Mouse (Mus musculus) liver, adult (tissue): ENCODE data around the gene Rbm6.

Source experiments
- GATA4 ChIP-seq: IDR thresholded peaks from 2 replicates; pipeline ENCODE4 v1.6.1; 2014; ENCODE audit warnings: mild to moderate bottlenecking, low read length; ENCODE audit not compliant: insufficient replicate concordance

Rbm6 gene

DNA sequence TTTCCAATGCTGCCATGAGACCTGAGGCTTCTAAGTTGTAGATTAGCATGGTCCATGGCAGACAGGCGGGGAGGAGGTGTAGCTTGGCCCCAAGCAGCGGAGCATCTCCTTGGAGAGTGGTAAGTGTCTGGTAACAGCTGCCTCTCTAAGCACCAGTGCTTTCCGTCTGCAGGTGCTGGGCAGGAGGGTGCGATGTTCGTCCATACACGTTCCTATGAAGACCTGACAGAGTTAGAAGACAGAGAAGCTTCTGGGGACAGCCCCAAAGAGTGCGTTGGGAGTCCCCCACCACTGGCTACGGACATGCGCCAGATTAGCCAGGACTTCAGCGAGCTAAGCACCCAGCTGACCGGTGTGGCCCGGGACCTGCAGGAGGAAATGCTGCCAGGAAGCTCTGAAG, 26.8 kb upstream of the Rbm6 start:
- no peak for TF ChIP-seq GATA4

DNA sequence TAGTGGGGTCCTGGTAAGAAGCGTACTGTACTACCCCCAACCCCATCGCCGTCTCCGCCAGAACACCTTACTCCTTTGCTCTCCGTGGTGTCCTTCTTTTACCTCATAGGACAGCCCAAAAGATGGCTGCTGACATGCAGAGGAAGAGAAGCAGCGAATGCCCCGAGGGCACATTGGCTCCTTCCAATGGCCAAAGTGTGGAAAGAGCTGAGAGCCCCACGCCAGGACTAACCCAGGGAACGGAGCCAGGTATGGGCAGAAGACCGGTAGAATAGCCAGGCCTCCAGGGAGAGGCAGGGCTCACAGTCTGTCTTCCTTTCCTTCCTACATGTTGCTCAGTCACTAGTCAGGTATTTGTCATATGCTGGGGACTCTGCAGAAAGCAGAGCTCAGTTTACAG, 25.5 kb upstream of the Rbm6 start:
- TF ChIP-seq GATA4 = no peak

DNA sequence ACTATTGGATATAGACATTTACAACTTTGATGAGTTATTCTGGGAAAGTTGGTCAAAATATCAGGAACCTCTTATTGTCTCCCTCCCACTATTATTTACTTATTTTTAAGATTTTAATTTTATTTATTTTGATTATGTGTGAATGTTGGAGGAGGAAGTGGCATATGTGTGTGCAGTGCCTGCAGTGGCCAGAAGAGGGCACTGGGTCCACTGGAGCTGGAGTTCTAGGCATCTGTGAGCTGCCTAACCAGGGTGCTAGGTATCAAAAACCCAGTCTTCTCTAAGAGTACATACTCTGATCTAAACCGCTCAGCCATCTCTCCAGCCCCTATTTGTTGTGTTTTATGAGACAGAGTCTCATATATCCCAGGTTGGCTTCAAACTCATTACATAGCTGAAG, 18.0 kb upstream of the Rbm6 start:
- TF ChIP-seq GATA4 = no peak

DNA sequence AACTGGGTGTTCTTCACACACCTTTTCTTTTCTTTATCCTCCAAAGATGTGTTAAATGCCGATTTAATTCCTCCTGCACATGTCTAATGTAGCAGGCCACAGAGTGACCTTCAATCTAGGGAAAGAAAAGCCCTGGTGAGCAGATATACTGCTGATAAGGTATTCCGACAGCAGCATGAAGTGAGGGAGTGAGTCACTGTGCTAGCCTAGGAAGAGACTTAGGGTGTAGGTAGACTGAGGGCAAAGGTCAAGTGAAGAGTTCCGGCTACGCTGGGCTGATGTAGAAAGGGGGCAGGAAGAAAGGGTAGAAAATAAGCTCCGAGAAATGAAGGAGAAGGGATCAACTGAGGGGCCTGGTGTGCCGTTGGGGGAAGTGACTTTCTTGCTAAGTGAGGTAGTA, 17.2 kb upstream of the Rbm6 start:
- TF ChIP-seq GATA4 = no peak

DNA sequence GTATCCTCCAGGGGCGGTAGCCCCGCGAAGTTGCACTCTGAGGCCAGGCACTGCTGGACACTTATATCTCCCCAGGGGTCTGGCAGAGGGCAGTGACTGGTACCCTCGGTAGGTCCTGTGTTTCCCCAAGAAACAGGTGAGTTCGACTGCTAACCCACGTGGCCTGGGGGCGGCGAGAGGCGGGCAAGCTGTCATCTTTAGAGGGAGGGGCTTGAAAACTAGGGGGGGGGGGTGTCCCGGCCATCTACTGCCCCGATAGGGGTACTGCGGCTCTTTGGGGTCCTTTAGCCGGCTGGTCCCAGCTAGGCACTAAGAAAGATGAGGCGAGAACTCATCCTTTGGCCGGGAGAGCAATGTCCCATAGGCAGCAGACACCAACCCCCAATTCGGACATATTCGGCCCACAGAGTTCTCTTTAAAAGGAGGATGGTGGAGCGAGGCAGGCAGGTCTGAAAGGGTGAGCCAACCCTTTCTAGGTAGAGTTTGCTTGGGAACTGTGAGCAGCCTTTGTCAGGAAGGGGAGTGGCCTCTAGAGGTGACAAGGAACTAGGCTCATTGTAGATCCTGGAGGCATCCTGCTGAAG, 15.3 kb upstream of the Rbm6 start:
- no peak; the same call in 1 of the 2 replicates for TF ChIP-seq GATA4

DNA sequence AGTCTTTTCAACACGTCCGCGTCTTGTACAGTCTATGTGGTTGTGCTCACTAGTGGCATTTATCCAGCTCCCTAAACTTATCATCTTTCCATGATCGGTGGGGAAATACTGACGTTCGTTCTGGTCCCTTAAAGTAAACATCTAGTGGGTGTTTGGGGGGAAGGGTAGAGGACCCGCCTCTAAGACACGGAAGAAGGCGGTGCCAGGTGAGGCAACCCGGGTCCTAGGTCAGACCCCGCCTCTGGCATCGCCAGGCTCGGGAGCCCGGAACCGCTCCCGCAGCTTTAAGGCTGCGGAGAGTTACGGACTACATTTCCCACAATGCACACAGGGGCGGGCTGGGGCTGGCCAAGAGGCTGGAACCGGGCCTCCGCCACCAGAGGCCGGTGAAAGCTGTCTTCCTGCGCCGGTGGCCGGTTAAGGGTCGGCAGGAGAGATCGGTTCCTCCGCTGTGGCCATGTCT, 14.8 kb upstream of the Rbm6 start, which contains the start of gene Mon1a:
TSS of gene Mon1a (plus strand) at position 348 of the 463 bp plus-strand sequence.
- no peak; the same call in 1 of the 2 replicates for TF ChIP-seq GATA4

DNA sequence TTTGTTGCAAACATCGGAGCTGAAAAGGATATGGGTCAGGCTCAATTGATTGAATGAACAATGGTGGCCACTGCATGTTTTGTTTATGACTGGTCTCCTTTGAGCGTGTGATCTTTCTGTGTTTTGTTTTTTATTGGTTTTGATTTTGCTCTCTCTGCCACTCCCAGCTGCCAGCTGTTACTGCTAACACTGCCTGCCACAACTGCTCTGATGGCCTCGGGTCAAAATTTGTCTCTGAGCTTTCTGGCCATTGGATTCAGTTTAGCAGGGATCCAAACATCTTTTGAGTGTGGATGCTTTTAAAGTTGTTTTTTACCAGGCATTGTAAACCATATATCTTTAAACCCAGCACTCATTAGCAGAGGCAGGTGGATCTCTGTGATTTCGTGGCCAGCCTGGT, 7.4 kb upstream of the Rbm6 start:
- TF ChIP-seq GATA4 = no peak

GRCm38 (mm10) chr9:107872350-107873098, 513 bp downstream of the Rbm6 start:
- peak; percentile 50; the same call in 1 of the 2 replicates for TF ChIP-seq GATA4

- TF ChIP-seq GATA4 = no peak
Observed at GRCm38 (mm10) chr9:107866081-107866480, 7.0 kb downstream of the Rbm6 start.

DNA sequence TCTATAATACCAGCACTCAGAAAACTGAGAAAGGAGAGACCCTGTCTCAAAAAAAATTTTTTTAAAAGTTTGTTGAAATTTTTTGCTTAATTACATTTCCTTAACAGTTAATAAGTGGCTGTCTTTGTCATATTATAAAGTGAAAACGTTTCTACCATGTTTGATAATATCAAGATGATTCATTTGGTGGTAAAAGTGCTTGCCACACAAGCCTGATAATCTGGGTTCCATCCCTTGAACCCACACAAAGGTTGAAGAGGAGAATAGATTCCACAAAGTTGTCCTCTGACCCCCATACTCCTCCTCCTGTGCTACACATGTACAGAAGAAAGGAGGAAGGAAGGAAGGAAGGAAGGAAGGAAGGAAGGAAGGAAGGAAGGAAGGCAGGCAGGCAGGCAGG, 8.5 kb downstream of the Rbm6 start:
- no peak for TF ChIP-seq GATA4

DNA sequence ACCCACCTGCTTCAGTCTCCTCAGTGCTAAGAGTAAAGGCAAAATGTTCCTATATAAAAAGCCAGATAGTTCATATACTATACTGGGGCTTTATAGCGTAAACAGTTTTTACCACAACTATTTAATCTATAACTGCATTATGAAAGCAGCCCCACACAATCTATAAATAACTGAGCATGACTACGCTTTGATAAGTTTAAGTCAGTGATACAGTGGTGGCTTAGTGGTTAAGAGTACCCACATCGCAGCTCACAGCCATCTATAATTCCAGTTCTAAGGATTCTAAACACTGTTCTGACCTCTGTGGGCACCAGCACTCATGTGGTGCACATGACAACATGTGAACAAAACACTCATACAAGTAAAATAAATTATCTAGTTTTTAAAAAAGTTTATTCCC, 14.7 kb downstream of the Rbm6 start:
- no peak for TF ChIP-seq GATA4

GRCm38 (mm10) chr9:107848922-107849321, 24.1 kb downstream of the Rbm6 start:
- no peak for TF ChIP-seq GATA4

GRCm38 (mm10) chr9:107842709-107843108, 30.3 kb downstream of the Rbm6 start:
- no peak for TF ChIP-seq GATA4

DNA sequence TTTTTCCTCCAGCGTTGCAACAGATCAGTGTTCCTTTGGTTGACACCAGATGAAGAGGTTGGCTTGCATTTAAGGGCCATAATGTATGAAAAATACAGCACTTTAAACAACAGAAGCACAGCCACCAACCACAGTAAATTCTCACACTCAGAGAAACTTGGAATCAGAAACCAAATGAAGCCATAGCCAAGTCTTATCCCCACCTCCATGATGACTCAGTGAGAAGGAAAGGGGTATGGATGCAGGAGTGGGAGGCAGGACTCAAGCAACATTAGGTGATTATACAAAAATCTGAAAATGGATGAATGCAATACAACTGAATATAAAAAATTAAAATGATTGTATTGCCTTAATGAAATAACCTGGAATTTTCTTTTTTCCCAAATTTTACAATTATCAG, 34.2 kb downstream of the Rbm6 start:
- TF ChIP-seq GATA4 = no peak

DNA sequence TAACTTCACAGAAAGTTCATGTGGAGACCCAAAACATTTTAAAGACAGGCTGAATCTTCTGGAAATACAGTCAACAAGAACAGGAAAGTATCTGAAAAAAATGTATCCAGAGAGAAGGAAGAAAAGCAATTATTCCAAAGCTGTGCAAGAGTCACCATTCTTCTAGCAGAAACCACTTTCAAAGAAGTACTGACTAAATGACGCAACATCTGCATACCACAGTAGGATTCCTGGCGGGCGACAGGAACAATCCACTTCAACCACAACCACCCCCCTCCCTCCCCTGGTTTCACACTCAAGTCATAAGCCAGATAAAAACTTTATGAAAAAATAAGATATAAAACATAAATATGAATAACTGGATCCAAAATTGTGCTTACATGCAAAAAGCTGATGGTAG, 39.2 kb downstream of the Rbm6 start:
- TF ChIP-seq GATA4 = no peak

GRCm38 (mm10) chr9:107831765-107832164, 41.3 kb downstream of the Rbm6 start:
- TF ChIP-seq GATA4 = no peak

- TF ChIP-seq GATA4 = no peak
Observed at GRCm38 (mm10) chr9:107812132-107812531, 60.9 kb downstream of the Rbm6 start.
